Mouse (Mus musculus): ENCODE measurements around the gene Myrf. TPM values are rescaled to one million over a fixed set of nuclear protein-coding genes. Genes with fewer than 3 reads are reported as not detected.
A peak's percentile ranks its signal among the peaks of the same experiment; 100 is the strongest.

The Myrf gene
- polyA plus RNA-seq, 1 experiment from 2014 or later: 1.3 TPM

DNA sequence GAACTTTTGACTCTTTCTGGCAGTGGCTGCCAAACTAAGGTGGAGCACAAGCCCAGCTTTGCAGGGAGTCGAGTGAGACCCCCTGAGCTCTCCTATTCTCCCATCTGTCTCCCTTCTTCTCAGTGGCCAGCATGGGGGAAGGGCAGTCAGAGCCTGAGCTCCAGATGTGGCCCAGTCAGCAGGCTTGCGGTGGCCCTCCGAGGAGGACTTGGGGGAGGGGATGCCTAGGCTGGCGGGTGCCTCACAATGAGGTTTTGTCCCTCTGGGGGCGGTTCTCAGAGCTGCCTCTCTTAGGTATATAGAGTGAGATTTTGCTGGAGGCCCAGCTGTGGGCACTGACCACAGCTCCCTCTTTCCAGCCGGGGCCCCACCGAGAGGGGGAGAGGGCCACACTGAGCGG is 2.4 kb upstream of the Myrf start:
- Histone ChIP-seq H3K27ac (no peak overlapping the region), H3K4me1 (peaks cover 51% of the 10 kb centered on the region), H3K9ac (no peak overlapping the region), H3K4me2 (replicated peaks) (no peak overlapping the region), H3K4me3 (no peak overlapping the region), H3K36me3 (no peaks in the 10 kb centered on the region), H3K27me3 (peaks cover 7% of the 10 kb centered on the region; the same call in 1 of the 2 replicates), H3K9me3 (no peaks in the 10 kb centered on the region)
- WGBS: 15% methylated on average over 8 of the region's 8 CpGs
- no peak for ATAC-seq (ENCODE audit: low FRiP score, low read depth)

DNA sequence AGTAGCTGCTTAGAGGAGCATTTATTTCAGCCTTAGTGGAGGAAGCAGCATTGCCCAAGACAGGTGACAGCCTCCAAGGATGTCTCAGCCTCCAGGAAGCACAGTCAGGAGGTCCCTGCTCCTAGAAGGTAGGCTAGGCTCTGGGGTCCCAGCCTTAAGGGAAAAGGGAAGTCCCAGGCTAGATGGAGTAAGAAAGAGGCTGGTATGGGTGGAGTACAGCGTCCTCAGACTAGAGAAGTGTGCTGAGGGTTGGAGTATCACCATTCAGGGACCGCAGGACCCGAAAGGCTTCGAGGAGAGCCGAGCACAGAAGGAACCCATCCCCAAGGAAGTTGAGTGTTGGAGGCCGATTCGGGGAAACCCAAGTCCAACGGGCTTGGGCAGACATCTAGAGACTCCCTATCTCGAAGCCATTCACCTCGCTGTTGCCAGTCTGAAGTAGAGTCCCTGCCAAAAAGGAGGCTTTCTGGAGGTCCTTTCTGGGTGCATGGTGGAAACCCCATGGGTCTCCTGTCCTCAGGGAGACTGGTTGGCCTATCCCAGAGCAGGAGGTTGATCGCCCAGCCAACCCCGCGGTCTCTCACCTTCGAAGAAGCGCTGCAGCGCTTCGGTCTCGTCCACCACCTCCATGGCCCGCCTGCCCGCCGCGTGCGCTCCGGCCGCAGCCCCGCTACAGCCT is 434 bp downstream of the Myrf start:
- Histone ChIP-seq H3K27me3 (peaks cover 7% of the 10 kb centered on the region; the same call in 1 of the 2 replicates), H3K9ac (peak overlapping the region; percentile 71), H3K36me3 (no peaks in the 10 kb centered on the region), H3K9me3 (no peaks in the 10 kb centered on the region), H3K4me1 (peaks cover 36% of the 10 kb centered on the region), H3K4me3 (peak overlapping the region; percentile 54), H3K4me2 (replicated peaks) (peak overlapping the region; percentile 85), H3K27ac (no peak overlapping the region)
- peak; percentile 58 for ATAC-seq (ENCODE audit: low FRiP score, low read depth)
- 2% methylated on average over 26 of the region's 26 CpGs for WGBS

DNA sequence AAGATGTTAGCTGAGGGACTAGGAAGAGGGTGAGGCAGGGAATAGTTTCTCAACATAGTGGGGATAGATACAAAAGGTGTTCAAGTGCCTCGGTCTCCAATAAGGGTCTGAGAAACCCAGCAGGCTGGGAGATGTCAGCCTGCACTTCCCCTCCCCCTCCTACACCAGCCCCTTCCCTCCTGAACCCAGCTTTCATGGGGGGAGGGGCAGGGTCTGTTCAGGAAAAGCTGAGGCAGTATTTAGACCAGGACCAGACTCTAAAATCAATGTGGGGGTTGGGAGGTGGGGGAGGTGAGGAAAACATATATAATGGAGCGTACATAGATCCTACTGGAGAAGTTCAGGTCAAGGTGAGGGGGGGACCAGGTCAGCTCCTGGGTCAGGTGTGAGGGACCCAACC is 1.1 kb downstream of the Myrf start:
- Histone ChIP-seq H3K9ac (no peak overlapping the region), H3K4me2 (replicated peaks) (peak overlapping the region; percentile 85), H3K27me3 (peaks cover 7% of the 10 kb centered on the region; the same call in 1 of the 2 replicates), H3K27ac (no peak overlapping the region), H3K36me3 (no peaks in the 10 kb centered on the region), H3K4me1 (peaks cover 36% of the 10 kb centered on the region), H3K9me3 (no peaks in the 10 kb centered on the region), H3K4me3 (peak overlapping the region; percentile 54)
- ATAC-seq (ENCODE audit: low FRiP score, low read depth): no peak
- 23% methylated on average over 2 of the region's 2 CpGs for WGBS

DNA sequence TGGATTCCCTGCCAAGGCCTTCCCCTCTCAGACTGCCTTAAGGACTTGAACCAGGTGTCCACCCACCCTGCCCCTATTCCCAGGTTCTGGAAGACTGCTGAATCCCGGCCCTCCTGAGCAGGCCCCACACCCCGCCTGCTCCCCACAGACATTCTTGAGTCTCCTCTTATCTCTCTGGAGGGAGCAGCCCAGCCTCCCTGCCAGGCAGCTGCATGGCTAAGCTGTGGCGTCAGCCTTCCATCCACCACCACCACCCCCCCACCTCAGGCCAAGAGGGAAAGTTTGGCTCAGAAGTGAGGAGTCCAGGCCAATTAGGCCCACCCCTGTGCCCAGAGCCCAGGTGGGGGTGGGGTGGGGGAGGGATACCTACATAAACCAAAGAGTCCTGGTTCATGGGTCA is 2.1 kb downstream of the Myrf start:
- no peaks in the 10 kb centered on the region for H3K9me3 ChIP-seq
- no peaks in the 10 kb centered on the region for H3K36me3 ChIP-seq
- peaks cover 7% of the 10 kb centered on the region; the same call in 1 of the 2 replicates for H3K27me3 ChIP-seq
- 66% methylated on average over 3 of the region's 3 CpGs for WGBS
- no peak overlapping the region for H3K9ac ChIP-seq
- no peak overlapping the region for H3K4me2 ChIP-seq (replicated peaks)
- H3K4me3 ChIP-seq: no peak overlapping the region
- peaks cover 31% of the 10 kb centered on the region for H3K4me1 ChIP-seq
- no peak overlapping the region for H3K27ac ChIP-seq
- no peak for ATAC-seq (ENCODE audit: low FRiP score, low read depth)

DNA sequence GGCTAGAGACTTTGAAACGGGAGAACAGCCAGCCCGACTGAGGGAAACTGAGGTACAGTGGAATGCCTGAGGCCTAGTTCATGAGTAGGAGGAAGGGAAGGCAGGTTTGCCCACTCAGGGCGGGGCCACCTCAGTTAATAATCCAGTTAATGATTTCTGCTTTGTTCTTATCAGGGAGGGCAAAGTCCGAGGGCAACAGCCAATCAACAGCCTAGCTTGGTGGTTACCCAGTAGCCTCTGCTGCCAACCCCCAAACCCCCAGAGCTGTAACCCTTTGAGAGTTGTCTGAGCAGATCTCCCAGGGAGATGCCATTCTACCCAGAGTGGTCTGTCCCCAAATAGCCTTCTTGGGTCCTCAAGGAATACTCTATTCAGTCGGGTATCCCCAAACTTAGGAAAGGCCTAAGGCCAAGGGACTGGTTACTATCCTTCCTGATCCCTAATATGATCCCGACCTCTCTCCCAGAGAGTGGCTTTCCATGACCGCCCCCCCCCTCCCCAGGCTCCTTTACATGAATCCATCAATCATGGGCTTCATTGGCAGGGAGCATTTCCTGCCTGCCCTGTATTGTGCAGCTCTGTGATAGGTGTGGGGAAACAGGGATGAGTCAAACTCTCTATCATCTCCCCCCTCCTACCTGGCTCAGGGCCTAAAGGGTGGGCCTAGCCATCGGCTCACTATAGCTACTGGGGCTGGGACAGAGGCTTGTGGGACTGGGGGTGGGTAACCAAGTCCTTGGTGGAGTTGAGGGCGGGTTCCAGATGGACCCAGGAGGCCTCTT is 4.6 kb downstream of the Myrf start:
- ATAC-seq (ENCODE audit: low FRiP score, low read depth): no peak
- no peaks in the 10 kb centered on the region for H3K36me3 ChIP-seq
- H3K27me3 ChIP-seq: peaks cover 12% of the 10 kb centered on the region
- 78% methylated on average over 9 of the region's 9 CpGs for WGBS
- peaks cover 44% of the 10 kb centered on the region for H3K4me1 ChIP-seq
- no peak overlapping the region for H3K4me3 ChIP-seq
- no peaks in the 10 kb centered on the region for H3K9me3 ChIP-seq
- no peak overlapping the region for H3K27ac ChIP-seq
- H3K4me2 ChIP-seq (replicated peaks): no peak overlapping the region
- no peak overlapping the region for H3K9ac ChIP-seq

DNA sequence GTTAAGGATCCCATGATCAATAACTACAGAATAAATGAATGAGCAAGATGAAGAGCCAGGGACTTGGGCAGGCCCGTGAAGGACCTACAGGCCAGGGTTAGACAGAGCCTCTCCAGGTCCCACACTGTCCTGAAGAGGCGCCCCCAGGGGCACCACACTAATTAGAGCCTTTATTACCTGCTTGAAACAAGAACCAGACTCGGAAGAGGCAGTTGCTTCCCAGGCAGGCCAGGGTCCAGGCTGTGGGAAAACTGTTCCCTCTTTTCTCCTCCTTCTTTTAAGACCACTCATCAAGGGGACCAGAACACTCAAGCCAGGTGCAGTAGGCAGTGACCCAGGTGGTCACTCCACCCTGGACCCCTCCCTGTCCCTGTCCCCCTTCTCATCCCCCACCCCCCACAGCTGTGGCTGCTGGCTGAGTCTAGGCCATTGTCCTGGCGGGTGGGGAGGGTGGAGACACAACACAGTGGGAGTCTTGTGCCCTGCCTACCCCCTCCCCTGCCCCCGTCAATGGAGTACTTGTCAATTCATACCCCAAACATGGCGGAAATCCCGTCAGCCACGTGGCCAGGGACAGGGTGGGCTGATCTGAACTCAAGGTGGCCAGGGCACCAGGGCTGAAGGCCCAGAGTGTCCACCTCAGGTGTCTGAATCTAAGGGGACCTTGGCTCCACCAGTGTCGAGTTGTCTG is 8.1 kb downstream of the Myrf start:
- Histone ChIP-seq H3K4me3 (no peak overlapping the region), H3K27ac (no peak overlapping the region), H3K4me1 (peaks cover 30% of the 10 kb centered on the region), H3K27me3 (peaks cover 5% of the 10 kb centered on the region; the same call in 1 of the 2 replicates), H3K9ac (no peak overlapping the region), H3K9me3 (no peaks in the 10 kb centered on the region), H3K4me2 (replicated peaks) (no peak overlapping the region), H3K36me3 (no peaks in the 10 kb centered on the region)
- no peak for ATAC-seq (ENCODE audit: low FRiP score, low read depth)
- 22% methylated on average over 9 of the region's 9 CpGs for WGBS

DNA sequence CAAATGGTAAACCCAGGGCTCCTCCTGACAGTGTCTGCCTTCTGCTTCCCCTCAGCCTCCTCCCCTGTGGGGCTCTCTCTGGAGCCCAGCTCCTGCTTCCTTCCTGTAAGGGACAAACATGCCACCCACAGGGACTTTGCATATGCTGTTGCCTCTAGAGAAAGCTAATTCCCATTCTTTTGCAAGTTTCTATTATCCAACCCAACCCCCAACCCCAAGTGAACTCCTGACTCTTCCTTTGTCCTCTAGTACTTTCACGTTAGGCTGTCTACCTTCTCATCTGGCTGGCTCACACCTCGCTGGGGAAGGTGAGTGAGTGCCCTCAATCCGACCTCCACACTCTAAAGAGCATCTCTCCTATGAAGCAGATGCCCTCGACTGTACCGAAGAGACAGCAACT is 8.7 kb downstream of the Myrf start:
- Histone ChIP-seq H3K4me2 (replicated peaks) (no peak overlapping the region), H3K27me3 (peaks cover 5% of the 10 kb centered on the region; the same call in 1 of the 2 replicates), H3K9ac (no peak overlapping the region), H3K36me3 (no peaks in the 10 kb centered on the region), H3K9me3 (no peaks in the 10 kb centered on the region), H3K27ac (no peak overlapping the region), H3K4me3 (no peak overlapping the region), H3K4me1 (peaks cover 30% of the 10 kb centered on the region)
- no peak for ATAC-seq (ENCODE audit: low FRiP score, low read depth)
- WGBS: 9% methylated on average over 5 of the region's 5 CpGs

DNA sequence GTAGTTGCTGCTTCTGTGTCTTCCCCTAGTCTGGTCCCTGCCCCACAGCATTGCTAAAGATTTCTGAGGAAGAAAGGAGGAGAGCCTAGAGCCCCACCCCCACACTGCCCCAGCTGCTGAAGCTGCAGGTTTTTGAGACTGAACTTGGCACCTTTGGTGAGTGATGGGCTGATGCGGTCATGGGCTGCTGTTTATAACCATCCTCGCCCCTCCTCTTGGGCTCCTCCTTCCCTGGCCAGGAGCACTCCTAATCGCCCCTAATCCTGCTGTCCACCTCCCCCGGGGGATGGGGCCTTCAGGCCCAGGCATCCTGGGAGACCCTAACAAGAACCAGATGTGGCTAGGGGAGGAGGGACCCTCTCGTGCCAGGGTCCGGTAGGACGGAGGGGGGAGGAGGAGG is 9.5 kb downstream of the Myrf start:
- Histone ChIP-seq H3K27me3 (peaks cover 5% of the 10 kb centered on the region; the same call in 1 of the 2 replicates), H3K4me2 (replicated peaks) (peak overlapping the region; percentile 28; the same call in 1 of the 2 replicates), H3K9ac (peak overlapping the region; percentile 45), H3K36me3 (no peaks in the 10 kb centered on the region), H3K4me1 (peaks cover 30% of the 10 kb centered on the region), H3K4me3 (no peak overlapping the region), H3K9me3 (no peaks in the 10 kb centered on the region), H3K27ac (no peak overlapping the region)
- ATAC-seq (ENCODE audit: low FRiP score, low read depth): no peak
- 4% methylated on average over 7 of the region's 7 CpGs for WGBS

DNA sequence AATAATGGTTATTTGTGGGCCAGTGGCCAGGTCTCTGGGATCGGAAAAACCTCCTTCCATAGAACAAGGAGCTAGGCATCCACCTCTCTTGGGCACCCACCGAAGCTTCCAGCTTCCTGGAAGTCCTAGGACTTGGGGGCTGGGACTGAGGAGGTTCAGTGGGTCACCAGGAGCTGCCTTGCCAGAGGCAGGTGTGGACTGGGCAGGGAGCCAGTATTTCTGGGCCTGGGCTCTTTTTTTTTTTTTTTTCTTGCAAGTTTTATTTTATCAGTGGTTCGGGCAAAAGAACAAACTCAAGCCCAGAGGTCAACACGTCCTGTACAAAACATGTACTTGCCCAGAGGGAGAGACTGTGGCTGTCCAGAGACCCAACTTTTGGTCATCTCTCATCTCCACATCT is 14.8 kb downstream of the Myrf start:
- H3K4me2 ChIP-seq (replicated peaks): no peak overlapping the region
- H3K9ac ChIP-seq: no peak overlapping the region
- no peak overlapping the region for H3K4me3 ChIP-seq
- no peak overlapping the region for H3K27ac ChIP-seq
- no peaks in the 10 kb centered on the region for H3K36me3 ChIP-seq
- WGBS: 68% methylated on average over 4 of the region's 4 CpGs
- ATAC-seq (ENCODE audit: low FRiP score, low read depth): no peak
- H3K9me3 ChIP-seq: no peaks in the 10 kb centered on the region
- H3K27me3 ChIP-seq: no peaks in the 10 kb centered on the region
- H3K4me1 ChIP-seq: peaks cover 20% of the 10 kb centered on the region

DNA sequence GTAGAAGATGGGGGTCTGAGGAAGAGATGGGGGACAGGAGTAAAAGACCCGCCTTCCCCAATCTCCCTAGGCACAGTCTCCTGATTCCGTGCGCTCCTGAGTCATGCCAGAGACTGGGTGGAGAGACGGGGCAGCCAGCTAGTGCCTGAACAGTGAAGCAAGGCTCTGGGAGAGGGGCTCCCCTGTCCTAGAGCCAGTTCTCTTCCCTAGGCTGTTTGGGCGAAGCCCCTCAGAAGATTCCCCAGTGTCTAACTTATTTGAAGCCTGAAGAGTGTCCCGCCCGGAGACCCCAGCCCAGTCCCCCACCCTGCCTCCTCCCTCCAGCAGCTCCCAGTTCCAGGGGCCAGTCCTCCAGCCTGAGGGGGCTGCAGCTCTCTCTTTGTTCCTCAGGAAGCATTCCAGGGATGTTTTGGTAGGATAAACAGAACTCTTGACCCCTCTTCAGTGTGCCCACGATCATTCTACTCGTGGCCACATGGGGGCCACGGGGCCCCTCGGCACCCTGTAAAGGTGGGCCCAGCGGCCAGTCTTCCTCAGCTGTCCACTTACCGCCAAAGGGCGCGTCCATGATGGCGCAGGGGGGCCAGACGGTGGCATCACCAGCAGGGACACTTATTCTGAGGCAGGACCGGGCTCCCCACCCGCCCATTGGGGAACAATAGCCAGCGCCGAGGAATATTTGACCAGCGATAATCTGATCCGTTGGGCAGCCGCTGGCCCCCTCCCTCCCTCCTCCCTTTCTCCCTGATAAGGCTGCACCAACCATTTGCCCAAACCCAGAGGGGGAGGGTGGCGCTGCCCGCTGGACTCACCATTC is 15.7 kb downstream of the Myrf start:
- no peak for ATAC-seq (ENCODE audit: low FRiP score, low read depth)

DNA sequence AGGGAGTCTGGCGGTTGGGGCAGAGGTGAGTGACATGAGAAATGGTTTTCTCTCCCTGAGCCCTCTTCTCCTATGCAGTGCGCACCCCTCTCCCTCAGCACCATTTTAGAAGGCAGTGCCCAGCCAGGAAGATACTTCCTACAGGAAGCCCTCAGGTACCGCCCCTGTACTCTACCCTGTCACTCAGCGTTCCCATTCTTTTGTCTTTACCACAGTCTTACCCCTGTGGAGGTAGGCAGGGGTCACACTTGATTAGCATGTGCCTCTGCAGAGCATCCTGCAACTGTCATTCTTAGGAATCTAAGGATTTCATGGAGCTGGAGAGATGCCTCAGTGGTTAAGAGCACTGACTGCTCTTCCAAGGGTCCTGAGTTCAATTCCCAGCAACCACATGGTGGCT is 17.0 kb downstream of the Myrf start:
- Histone ChIP-seq H3K36me3 (no peaks in the 10 kb centered on the region), H3K9ac (no peak overlapping the region), H3K9me3 (no peaks in the 10 kb centered on the region), H3K4me1 (peaks cover 14% of the 10 kb centered on the region), H3K4me2 (replicated peaks) (no peak overlapping the region), H3K27ac (no peak overlapping the region), H3K27me3 (no peaks in the 10 kb centered on the region), H3K4me3 (no peak overlapping the region)
- WGBS: 63% methylated on average over 4 of the region's 4 CpGs
- ATAC-seq (ENCODE audit: low FRiP score, low read depth): no peak

More for the DNA sequence above, 15.7 kb downstream of the Myrf start:
- Histone ChIP-seq H3K27ac (no peak overlapping the region), H3K9ac (peak overlapping the region; percentile 10; the same call in 1 of the 2 replicates), H3K4me2 (replicated peaks) (peak overlapping the region; percentile 16; the same call in 1 of the 2 replicates), H3K9me3 (no peaks in the 10 kb centered on the region), H3K4me3 (no peak overlapping the region), H3K36me3 (no peaks in the 10 kb centered on the region), H3K4me1 (peaks cover 14% of the 10 kb centered on the region), H3K27me3 (no peaks in the 10 kb centered on the region)
- 33% methylated on average over 26 of the region's 26 CpGs for WGBS
